Mouse (Mus musculus) layer of hippocampus, adult 2 months (tissue): ENCODE measurements around the gene Gramd1b. TPM values are rescaled to one million over a fixed set of nuclear protein-coding genes. Genes with fewer than 3 reads are reported as not detected.

ENCODE experiments used
- DNase-seq, 2 experiments: peaks; one replicate each; pipeline ENCODE4 v3.0.0; 2022; ENCODE audit warnings: low spot score in 2 of 2
- H3K27ac ChIP-seq: fragments of 200-600 bp; 2 replicates; pipeline ENCODE4 v1.8.1; 2022
- H3K4me3 ChIP-seq: fragments of 200-600 bp; 2 replicates; pipeline ENCODE4 v1.8.1; 2022; ENCODE audit warnings: mild to moderate bottlenecking
- CTCF ChIP-seq: fragments of 200-600 bp; conservative IDR thresholded peaks from 2 replicates; pipeline ENCODE4 v1.8.1; 2022; ENCODE audit warnings: antibody characterized with exemption, mild to moderate bottlenecking, moderate library complexity
- total RNA-seq, 2 experiments: library from RNA; stranded (reverse); gene quantifications; 2 replicates each; pipeline ENCODE4 v1.2.3; 2021

Gene Gramd1b
- total RNA-seq, 2 experiments from 2014 or later, result 158 to 164 TPM

- no peak for TF ChIP-seq CTCF
- H3K27ac ChIP-seq, result no peak overlapping the region
- no peak overlapping the region for H3K4me3 ChIP-seq
- no peak for DNase-seq
Measured at GRCm38 (mm10) chr9:40405804-40406203, 125.4 kb downstream of the Gramd1b start.

GRCm38 (mm10) chr9:40405263-40405662, 125.9 kb downstream of the Gramd1b start:
- H3K27ac ChIP-seq, result peak overlapping the region; percentile 21; the same call in 1 of the 2 replicates
- no peak for TF ChIP-seq CTCF
- no peak overlapping the region for H3K4me3 ChIP-seq
- DNase-seq, result no peak

- DNase-seq, result peak in 1 of 2 experiments; percentile 34
- H3K4me3 ChIP-seq, result peak overlapping the region; percentile 26; the same call in 1 of the 2 replicates
- peak overlapping the region; percentile 21 for H3K27ac ChIP-seq
- TF ChIP-seq CTCF, result no peak
Measured at GRCm38 (mm10) chr9:40404637-40405036, 126.5 kb downstream of the Gramd1b start.

- TF ChIP-seq CTCF, result no peak
- DNase-seq, result peak in 1 of 2 experiments; percentile 36
- no peak overlapping the region for H3K4me3 ChIP-seq
- peak overlapping the region; percentile 48; the same call in 1 of the 2 replicates for H3K27ac ChIP-seq
Measured at GRCm38 (mm10) chr9:40403750-40404149, 127.4 kb downstream of the Gramd1b start.

- no peak for TF ChIP-seq CTCF
- H3K4me3 ChIP-seq, result no peak overlapping the region
- DNase-seq, result no peak
Measured at GRCm38 (mm10) chr9:40401818-40402217, 129.4 kb downstream of the Gramd1b start.

GRCm38 (mm10) chr9:40400854-40401253, 130.3 kb downstream of the Gramd1b start:
- no peak for TF ChIP-seq CTCF
- Histone ChIP-seq H3K4me3 (no peak overlapping the region), H3K27ac (no peak overlapping the region)
- no peak for DNase-seq

More at GRCm38 (mm10) chr9:40401818-40402217, 129.4 kb downstream of the Gramd1b start:
- no peak overlapping the region for H3K27ac ChIP-seq

- no peak overlapping the region for H3K27ac ChIP-seq
- DNase-seq, result no peak
- TF ChIP-seq CTCF, result no peak
- no peak overlapping the region for H3K4me3 ChIP-seq
Measured at GRCm38 (mm10) chr9:40400171-40400570, 131.0 kb downstream of the Gramd1b start.

- DNase-seq, result no peak
- no peak for TF ChIP-seq CTCF
- Histone ChIP-seq H3K27ac (no peak overlapping the region), H3K4me3 (no peak overlapping the region)
Measured at GRCm38 (mm10) chr9:40399359-40399932, 131.7 kb downstream of the Gramd1b start.

- Histone ChIP-seq H3K4me3 (no peak overlapping the region), H3K27ac (0 out of 2 replicates have a peak overlapping the region, but pooled peaks have one; percentile 90)
- TF ChIP-seq CTCF, result no peak
- DNase-seq, result no peak
Measured at GRCm38 (mm10) chr9:40397471-40398245, 133.5 kb downstream of the Gramd1b start.

GRCm38 (mm10) chr9:40397036-40397435, 134.1 kb downstream of the Gramd1b start:
- no peak for TF ChIP-seq CTCF
- peak overlapping the region; percentile 47 for H3K4me3 ChIP-seq
- H3K27ac ChIP-seq, result peak overlapping the region; percentile 90
- DNase-seq, result peak; percentile 79 to 84

- no peak for DNase-seq
- H3K27ac ChIP-seq, result no peak overlapping the region
Measured at GRCm38 (mm10) chr9:40396171-40396570, 135.0 kb downstream of the Gramd1b start.

GRCm38 (mm10) chr9:40391852-40392695, 139.1 kb downstream of the Gramd1b start:
- peak overlapping the region; percentile 93 for H3K27ac ChIP-seq
- H3K4me3 ChIP-seq, result peak overlapping the region; percentile 50
- peak; percentile 54 for TF ChIP-seq CTCF
- DNase-seq, result peak; percentile 77 to 88

More at GRCm38 (mm10) chr9:40396171-40396570, 135.0 kb downstream of the Gramd1b start:
- H3K4me3 ChIP-seq, result no peak overlapping the region
- TF ChIP-seq CTCF, result no peak

GRCm38 (mm10) chr9:40391359-40391758, 139.8 kb downstream of the Gramd1b start:
- TF ChIP-seq CTCF, result no peak
- peak overlapping the region; percentile 93 for H3K27ac ChIP-seq
- H3K4me3 ChIP-seq, result peak overlapping the region; percentile 50; the same call in 1 of the 2 replicates
- DNase-seq, result no peak
